Mouse (Mus musculus): Measurements from ENCODE around the gene Timm10b. TPM values are rescaled to one million over a fixed set of nuclear protein-coding genes. Genes with fewer than 3 reads are reported as not detected.

The Timm10b gene
- polyA plus RNA-seq (2015; fragmentation: Nextera tagmentation; extraction: Ambion mirVana): 172 and 176 TPM in 2 replicates

GRCm38 (mm10) chr7:105639756-105640155 lies at the start of gene Timm10b:
Timm10b (plus strand) TSS chr7:105640056.

GRCm38 (mm10) chr7:105633127-105633800 lies 6.6 kb upstream of the Timm10b start, which contains the start of gene Trim3:
Trim3 (minus strand) TSS chr7:105633571.

GRCm38 (mm10) chr7:105640233-105640893 lies 507 bp downstream of the Timm10b start, which contains the start of the genes Arfip2 and Gm45799:
Arfip2 (minus strand) TSS chr7:105640416.
Gm45799 (plus strand) TSS chr7:105640552.

GRCm38 (mm10) chr7:105650639-105651435 lies 11.0 kb downstream of the Timm10b start, which contains the start of gene Dnhd1:
Dnhd1 (plus strand) TSS chr7:105650827.

Other genes with a start within 250 kb of the Timm10b start
- gene Fam160a2, start 240.0 kb upstream of the Timm10b start, polyA plus RNA-seq (2015; fragmentation: Nextera tagmentation; extraction: Ambion mirVana): 22.6 and 25.5 TPM in 2 replicates
- gene Cnga4, start 235.5 kb upstream of the Timm10b start, polyA plus RNA-seq (2015; fragmentation: Nextera tagmentation; extraction: Ambion mirVana): 0.05 TPM in 1 of 2 replicates, not detected in the other
- not detected in 2 replicates for gene Cckbr, start 214.3 kb upstream of the Timm10b start, polyA plus RNA-seq (2015; fragmentation: Nextera tagmentation; extraction: Ambion mirVana)
- 56.0 and 66.3 TPM in 2 replicates for gene Cavin3, start 157.8 kb upstream of the Timm10b start, polyA plus RNA-seq (2015; fragmentation: Nextera tagmentation; extraction: Ambion mirVana)
- 17.5 and 18.0 TPM in 2 replicates for gene Smpd1, start 85.7 kb upstream of the Timm10b start, polyA plus RNA-seq (2015; fragmentation: Nextera tagmentation; extraction: Ambion mirVana)
- gene Apbb1, start 58.4 kb upstream of the Timm10b start, polyA plus RNA-seq (2015; fragmentation: Nextera tagmentation; extraction: Ambion mirVana): 3.4 and 4.6 TPM in 2 replicates
- 0.61 and 0.69 TPM in 2 replicates for gene Hpx, start 39.9 kb upstream of the Timm10b start, polyA plus RNA-seq (2015; fragmentation: Nextera tagmentation; extraction: Ambion mirVana)
- gene Trim3, start 6.5 kb upstream of the Timm10b start, polyA plus RNA-seq (2015; fragmentation: Nextera tagmentation; extraction: Ambion mirVana): 6.0 and 8.5 TPM in 2 replicates
- gene Arfip2, start 360 bp downstream of the Timm10b start, polyA plus RNA-seq (2015; fragmentation: Nextera tagmentation; extraction: Ambion mirVana): 17.2 and 22.3 TPM in 2 replicates
- 30.2 and 33.3 TPM in 2 replicates for gene Gm45799, start 496 bp downstream of the Timm10b start, polyA plus RNA-seq (2015; fragmentation: Nextera tagmentation; extraction: Ambion mirVana)
- 0.37 and 0.51 TPM in 2 replicates for gene Dnhd1, start 10.8 kb downstream of the Timm10b start, polyA plus RNA-seq (2015; fragmentation: Nextera tagmentation; extraction: Ambion mirVana)
- 153 and 175 TPM in 2 replicates for gene Ilk, start 96.5 kb downstream of the Timm10b start, polyA plus RNA-seq (2015; fragmentation: Nextera tagmentation; extraction: Ambion mirVana)
- gene Rrp8, start 97.3 kb downstream of the Timm10b start, polyA plus RNA-seq (2015; fragmentation: Nextera tagmentation; extraction: Ambion mirVana): 17.3 and 17.4 TPM in 2 replicates
- 135 and 154 TPM in 2 replicates for gene Taf10, start 104.3 kb downstream of the Timm10b start, polyA plus RNA-seq (2015; fragmentation: Nextera tagmentation; extraction: Ambion mirVana)
- gene Tpp1, start 112.2 kb downstream of the Timm10b start, polyA plus RNA-seq (2015; fragmentation: Nextera tagmentation; extraction: Ambion mirVana): 43.0 and 44.6 TPM in 2 replicates
- 1.6 and 2.4 TPM in 2 replicates for gene Dchs1, start 147.6 kb downstream of the Timm10b start, polyA plus RNA-seq (2015; fragmentation: Nextera tagmentation; extraction: Ambion mirVana)
- gene Mrpl17, start 171.0 kb downstream of the Timm10b start, polyA plus RNA-seq (2015; fragmentation: Nextera tagmentation; extraction: Ambion mirVana): 255 and 272 TPM in 2 replicates

Data from spleen, postnatal 0 days (tissue).